Mouse (Mus musculus): ENCODE data around the gene P2rx7. TPM values are rescaled to one million over a fixed set of nuclear protein-coding genes. Genes with fewer than 3 reads are reported as not detected.

Gene P2rx7
- polyA plus RNA-seq, 1 experiment from 2014 or later, result 0.32 TPM

DNA sequence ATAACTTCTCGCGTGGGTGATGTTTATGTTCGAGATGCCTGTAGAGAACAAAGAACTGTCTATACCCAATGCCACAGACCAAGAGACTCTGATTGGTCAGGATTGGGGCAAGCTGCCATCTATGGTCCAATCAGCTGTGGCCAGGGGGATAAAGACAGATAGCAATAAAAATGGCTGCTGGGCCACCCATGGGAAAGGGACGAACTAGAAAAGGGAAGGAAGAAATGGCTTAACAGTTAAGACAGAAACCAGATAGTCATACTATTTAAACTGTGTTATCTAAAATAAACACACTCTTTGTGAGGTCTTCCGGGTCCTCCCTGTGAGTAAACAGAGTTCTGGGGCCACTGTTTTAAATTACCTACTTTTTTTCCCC is 57.1 kb downstream of the P2rx7 start:
- DNase-seq (ENCODE audit: low spot score) (no peak), ATAC-seq (ENCODE audit: insufficient number of reproducible peaks, low FRiP score, low TSS enrichment, low read depth) (no peak)
- Histone ChIP-seq H3K9me3 (ENCODE audit: control insufficient read depth, low read length) (no peaks in the 10 kb centered on the region), H3K27me3 (ENCODE audit: control insufficient read depth, insufficient read depth, low read length) (no peaks in the 10 kb centered on the region), H3K4me1 (ENCODE audit: control insufficient read depth, insufficient read depth, low read length) (no peaks in the 10 kb centered on the region), H3K4me3 (ENCODE audit: low read depth, low read length) (no peak overlapping the region), H3K4me2 (ENCODE audit: low read depth, severe bottlenecking) (no peak overlapping the region), H3K27ac (replicated peaks; ENCODE audit: low read depth, low read length) (no peak overlapping the region), H3K9ac (ENCODE audit: low read length) (no peak overlapping the region), H3K36me3 (ENCODE audit: control insufficient read depth, insufficient read depth, low read length) (no peaks in the 10 kb centered on the region)
- 57% methylated on average over 5 of the region's 5 CpGs for WGBS

DNA sequence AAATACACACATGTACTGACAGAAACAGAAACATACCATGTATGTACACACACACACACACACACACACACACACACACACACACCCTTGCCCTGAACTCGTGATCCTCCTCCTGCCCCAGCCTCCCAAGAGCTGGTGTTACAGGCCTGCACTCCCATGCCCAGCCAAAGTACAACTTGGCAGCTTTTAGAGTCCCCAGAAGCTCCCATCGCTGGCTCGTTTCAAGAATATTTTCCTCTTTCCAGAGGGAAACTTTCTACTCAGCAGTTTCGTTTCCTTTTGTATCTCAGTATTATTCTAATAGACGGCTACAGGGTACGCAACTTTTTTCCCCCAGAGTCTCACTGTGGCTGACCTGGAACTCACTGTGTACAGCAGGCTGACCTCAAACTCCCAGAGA is 58.4 kb downstream of the P2rx7 start:
- no peak overlapping the region for H3K4me2 ChIP-seq (ENCODE audit: low read depth, severe bottlenecking)
- 83% methylated on average over 6 of the region's 6 CpGs for WGBS
- no peaks in the 10 kb centered on the region for H3K9me3 ChIP-seq (ENCODE audit: control insufficient read depth, low read length)
- H3K27me3 ChIP-seq (ENCODE audit: control insufficient read depth, insufficient read depth, low read length), result no peaks in the 10 kb centered on the region
- no peak overlapping the region for H3K27ac ChIP-seq (replicated peaks; ENCODE audit: low read depth, low read length)
- DNase-seq (ENCODE audit: low spot score), result no peak
- no peak for ATAC-seq (ENCODE audit: insufficient number of reproducible peaks, low FRiP score, low TSS enrichment, low read depth)
- H3K36me3 ChIP-seq (ENCODE audit: control insufficient read depth, insufficient read depth, low read length), result no peaks in the 10 kb centered on the region
- no peak overlapping the region for H3K9ac ChIP-seq (ENCODE audit: low read length)
- H3K4me3 ChIP-seq (ENCODE audit: low read depth, low read length), result no peak overlapping the region
- no peaks in the 10 kb centered on the region for H3K4me1 ChIP-seq (ENCODE audit: control insufficient read depth, insufficient read depth, low read length)

DNA sequence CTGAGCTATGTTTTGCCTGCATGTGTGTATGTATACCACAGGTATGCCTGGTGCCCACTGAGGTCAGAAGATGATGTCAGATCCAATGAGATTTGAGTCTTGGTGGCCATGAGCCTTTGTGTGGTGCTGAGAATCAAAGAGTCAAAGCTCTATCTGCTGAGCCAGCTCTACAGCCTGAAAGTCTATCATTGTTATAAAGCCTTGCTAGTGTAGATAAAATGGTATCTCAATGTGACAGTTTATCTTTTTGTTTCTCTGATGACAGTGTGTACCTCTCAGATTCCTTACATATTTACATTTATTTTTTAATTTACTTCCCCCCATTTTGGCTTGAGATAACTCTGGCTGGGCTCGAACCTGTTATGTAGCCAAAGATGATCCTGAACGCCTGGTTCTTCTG is 59.9 kb downstream of the P2rx7 start:
- H3K27me3 ChIP-seq (ENCODE audit: control insufficient read depth, insufficient read depth, low read length), result no peaks in the 10 kb centered on the region
- no peak overlapping the region for H3K27ac ChIP-seq (replicated peaks; ENCODE audit: low read depth, low read length)
- no peak overlapping the region for H3K4me3 ChIP-seq (ENCODE audit: low read depth, low read length)
- no peak overlapping the region for H3K4me2 ChIP-seq (ENCODE audit: low read depth, severe bottlenecking)
- no peaks in the 10 kb centered on the region for H3K4me1 ChIP-seq (ENCODE audit: control insufficient read depth, insufficient read depth, low read length)
- DNase-seq (ENCODE audit: low spot score), result no peak
- no peaks in the 10 kb centered on the region for H3K9me3 ChIP-seq (ENCODE audit: control insufficient read depth, low read length)
- H3K9ac ChIP-seq (ENCODE audit: low read length), result no peak overlapping the region
- 83% methylated on average over 2 of the region's 2 CpGs for WGBS
- ATAC-seq (ENCODE audit: insufficient number of reproducible peaks, low FRiP score, low TSS enrichment, low read depth), result no peak
- no peaks in the 10 kb centered on the region for H3K36me3 ChIP-seq (ENCODE audit: control insufficient read depth, insufficient read depth, low read length)

DNA sequence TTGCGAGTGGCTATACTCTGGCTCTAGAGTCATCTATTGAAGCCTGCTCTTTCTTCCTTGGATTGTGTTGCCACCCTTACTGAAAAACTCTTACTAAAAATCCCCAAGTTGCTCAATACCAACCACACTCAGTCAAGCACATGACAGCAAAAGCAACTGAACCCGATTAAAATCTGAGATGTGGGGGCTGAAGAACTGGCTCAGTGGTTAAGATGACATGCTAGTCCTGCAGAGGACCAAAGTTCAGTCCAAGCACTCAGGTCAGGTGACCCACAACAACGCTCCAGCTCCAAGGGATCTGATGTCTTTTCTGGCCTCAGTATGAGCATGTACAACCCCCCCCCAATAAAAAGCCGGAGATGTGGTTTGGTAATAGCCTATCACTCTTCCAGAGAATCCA is 60.9 kb downstream of the P2rx7 start:
- no peaks in the 10 kb centered on the region for H3K4me1 ChIP-seq (ENCODE audit: control insufficient read depth, insufficient read depth, low read length)
- no peak overlapping the region for H3K27ac ChIP-seq (replicated peaks; ENCODE audit: low read depth, low read length)
- H3K9me3 ChIP-seq (ENCODE audit: control insufficient read depth, low read length), result no peaks in the 10 kb centered on the region
- no peak overlapping the region for H3K9ac ChIP-seq (ENCODE audit: low read length)
- H3K27me3 ChIP-seq (ENCODE audit: control insufficient read depth, insufficient read depth, low read length), result no peaks in the 10 kb centered on the region
- DNase-seq (ENCODE audit: low spot score) (no peak), ATAC-seq (ENCODE audit: insufficient number of reproducible peaks, low FRiP score, low TSS enrichment, low read depth) (no peak)
- 88% methylated on average over 4 of the region's 4 CpGs for WGBS
- H3K4me3 ChIP-seq (ENCODE audit: low read depth, low read length), result no peak overlapping the region
- H3K36me3 ChIP-seq (ENCODE audit: control insufficient read depth, insufficient read depth, low read length), result no peaks in the 10 kb centered on the region
- H3K4me2 ChIP-seq (ENCODE audit: low read depth, severe bottlenecking), result no peak overlapping the region

DNA sequence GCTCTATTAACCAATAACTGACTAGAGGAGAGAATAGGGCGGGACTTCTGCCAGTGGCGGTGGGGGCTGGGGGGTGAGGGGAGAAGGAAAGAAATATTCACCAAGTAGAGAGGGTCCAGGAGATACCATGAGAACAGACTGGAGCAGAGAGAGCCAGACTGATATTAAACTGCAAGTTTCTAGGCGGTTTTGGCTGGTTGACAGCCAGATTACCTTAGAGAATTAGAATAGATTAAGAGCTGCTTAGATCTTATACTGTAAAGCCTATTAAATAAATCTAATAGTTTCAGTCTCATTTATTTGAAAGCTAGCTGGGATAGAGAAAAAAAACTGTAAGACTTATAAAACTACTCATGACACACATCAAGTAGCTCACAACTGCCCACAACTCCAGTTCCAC is 61.5 kb downstream of the P2rx7 start:
- Histone ChIP-seq H3K4me1 (ENCODE audit: control insufficient read depth, insufficient read depth, low read length) (no peaks in the 10 kb centered on the region), H3K27ac (replicated peaks; ENCODE audit: low read depth, low read length) (no peak overlapping the region), H3K27me3 (ENCODE audit: control insufficient read depth, insufficient read depth, low read length) (no peaks in the 10 kb centered on the region), H3K4me3 (ENCODE audit: low read depth, low read length) (no peak overlapping the region), H3K4me2 (ENCODE audit: low read depth, severe bottlenecking) (no peak overlapping the region), H3K9me3 (ENCODE audit: control insufficient read depth, low read length) (no peaks in the 10 kb centered on the region), H3K36me3 (ENCODE audit: control insufficient read depth, insufficient read depth, low read length) (no peaks in the 10 kb centered on the region), H3K9ac (ENCODE audit: low read length) (no peak overlapping the region)
- WGBS, result 82% methylated on average over 3 of the region's 3 CpGs
- ATAC-seq (ENCODE audit: insufficient number of reproducible peaks, low FRiP score, low TSS enrichment, low read depth) (no peak), DNase-seq (ENCODE audit: low spot score) (no peak)

DNA sequence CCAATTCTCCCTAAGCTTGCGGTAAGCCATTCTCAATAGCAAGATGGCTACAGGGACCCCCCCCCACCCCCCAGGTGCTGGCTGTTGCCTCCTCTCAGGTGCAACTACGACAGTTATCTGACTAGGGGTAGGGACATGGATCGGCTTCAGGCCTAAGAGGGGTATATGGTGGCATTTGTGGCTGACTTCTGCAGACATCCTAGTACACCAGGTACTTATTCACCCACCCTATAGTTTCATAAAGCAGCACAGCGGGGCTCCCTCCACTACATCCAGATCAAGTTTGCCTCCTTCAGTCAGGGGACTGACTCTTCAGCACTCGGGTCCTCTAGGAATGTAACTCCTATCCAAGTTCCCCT is 63.2 kb downstream of the P2rx7 start:
- DNase-seq (ENCODE audit: low spot score) (no peak), ATAC-seq (ENCODE audit: insufficient number of reproducible peaks, low FRiP score, low TSS enrichment, low read depth) (no peak)
- H3K27ac ChIP-seq (replicated peaks; ENCODE audit: low read depth, low read length), result no peak overlapping the region
- H3K4me3 ChIP-seq (ENCODE audit: low read depth, low read length), result peak overlapping the region; percentile 51
- H3K9ac ChIP-seq (ENCODE audit: low read length), result peak overlapping the region; percentile 17
- no peaks in the 10 kb centered on the region for H3K4me1 ChIP-seq (ENCODE audit: control insufficient read depth, insufficient read depth, low read length)
- no peaks in the 10 kb centered on the region for H3K36me3 ChIP-seq (ENCODE audit: control insufficient read depth, insufficient read depth, low read length)
- peak overlapping the region; percentile 70 for H3K4me2 ChIP-seq (ENCODE audit: low read depth, severe bottlenecking)
- no peaks in the 10 kb centered on the region for H3K9me3 ChIP-seq (ENCODE audit: control insufficient read depth, low read length)
- H3K27me3 ChIP-seq (ENCODE audit: control insufficient read depth, insufficient read depth, low read length), result no peaks in the 10 kb centered on the region
- WGBS, result 43% methylated on average over 5 of the region's 5 CpGs

DNA sequence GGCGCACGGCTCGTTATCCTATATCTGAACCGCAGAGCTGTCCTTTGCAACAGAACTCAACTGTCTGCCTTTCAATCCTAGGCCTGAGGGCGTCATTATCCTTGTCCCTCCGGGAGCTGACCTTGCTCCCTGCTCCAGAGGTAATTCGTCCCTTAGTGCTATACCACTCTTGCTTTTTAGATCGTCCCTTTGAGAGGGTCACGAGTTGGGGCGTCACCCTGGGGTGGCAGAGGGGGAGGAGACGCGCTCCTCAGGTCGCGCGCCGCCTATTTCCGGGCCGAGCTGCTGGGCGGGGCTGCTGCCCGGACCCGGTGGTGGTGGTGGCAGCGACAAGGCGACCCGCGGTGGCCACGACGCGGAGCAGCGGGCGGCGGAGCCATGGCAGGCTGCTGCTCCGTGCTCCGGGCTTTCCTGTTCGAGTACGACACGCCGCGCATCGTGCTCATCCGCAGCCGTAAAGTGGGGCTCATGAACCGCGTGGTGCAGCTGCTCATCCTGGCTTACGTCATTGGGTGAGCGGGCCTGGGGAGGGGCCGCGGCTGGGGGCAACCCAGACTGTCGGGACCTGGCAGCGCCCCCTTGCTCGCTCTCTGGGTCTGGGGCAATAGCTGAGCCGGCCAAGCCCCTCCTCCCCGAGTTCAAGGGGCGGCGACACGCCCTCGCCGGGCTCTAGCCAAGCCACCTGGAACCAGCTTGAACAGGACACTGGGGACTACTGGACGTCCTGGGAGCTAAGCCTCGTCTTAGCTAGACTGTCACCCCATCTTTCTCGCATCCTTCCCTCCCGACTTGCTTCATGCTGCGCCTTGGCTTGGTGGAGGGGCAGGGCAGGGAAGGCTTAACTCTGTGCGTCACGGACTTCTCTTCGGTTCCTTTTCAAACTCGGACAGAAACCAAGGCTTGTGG is 63.8 kb downstream of the P2rx7 start, which contains the start of gene P2rx4:
P2rx4 (plus strand) TSS at position 269 of the 906 bp plus-strand sequence.
- DNase-seq (ENCODE audit: low spot score) (peak; percentile 77), ATAC-seq (ENCODE audit: insufficient number of reproducible peaks, low FRiP score, low TSS enrichment, low read depth) (peak; percentile 73)
- Histone ChIP-seq H3K36me3 (ENCODE audit: control insufficient read depth, insufficient read depth, low read length) (no peaks in the 10 kb centered on the region), H3K4me3 (ENCODE audit: low read depth, low read length) (peak within 1 kb of the TSS; percentile 51), H3K27me3 (ENCODE audit: control insufficient read depth, insufficient read depth, low read length) (no peaks in the 10 kb centered on the region), H3K4me1 (ENCODE audit: control insufficient read depth, insufficient read depth, low read length) (no peaks in the 10 kb centered on the region), H3K9ac (ENCODE audit: low read length) (peak within 1 kb of the TSS; percentile 17), H3K9me3 (ENCODE audit: control insufficient read depth, low read length) (no peaks in the 10 kb centered on the region), H3K4me2 (ENCODE audit: low read depth, severe bottlenecking) (peak within 1 kb of the TSS; percentile 70), H3K27ac (replicated peaks; ENCODE audit: low read depth, low read length) (no peak within 1 kb of the TSS)
- 1% methylated on average over 64 of the region's 66 CpGs for WGBS

DNA sequence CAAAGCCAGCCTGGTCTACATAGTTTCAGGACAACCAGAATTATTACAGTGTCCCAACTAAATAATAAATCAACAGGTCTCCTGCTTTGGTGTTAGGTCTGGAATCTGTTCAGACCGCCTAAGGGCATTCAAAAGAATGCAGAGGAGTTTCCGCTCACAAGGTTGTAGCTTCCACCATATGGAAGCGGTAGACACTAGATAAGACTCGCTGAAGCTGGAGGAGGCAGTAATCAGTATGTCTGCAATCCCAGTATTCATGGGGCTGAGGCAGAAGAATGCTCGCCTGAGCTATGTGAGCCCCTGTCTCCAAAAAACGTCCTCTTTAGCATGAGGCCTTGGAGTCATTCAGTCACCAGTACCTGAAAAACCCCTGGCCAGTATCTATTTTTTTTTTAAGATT is 65.1 kb downstream of the P2rx7 start:
- Histone ChIP-seq H3K4me3 (ENCODE audit: low read depth, low read length) (no peak overlapping the region), H3K27me3 (ENCODE audit: control insufficient read depth, insufficient read depth, low read length) (no peaks in the 10 kb centered on the region), H3K9ac (ENCODE audit: low read length) (no peak overlapping the region), H3K9me3 (ENCODE audit: control insufficient read depth, low read length) (no peaks in the 10 kb centered on the region), H3K4me2 (ENCODE audit: low read depth, severe bottlenecking) (no peak overlapping the region), H3K4me1 (ENCODE audit: control insufficient read depth, insufficient read depth, low read length) (no peaks in the 10 kb centered on the region), H3K36me3 (ENCODE audit: control insufficient read depth, insufficient read depth, low read length) (no peaks in the 10 kb centered on the region), H3K27ac (replicated peaks; ENCODE audit: low read depth, low read length) (no peak overlapping the region)
- WGBS, result 71% methylated on average over 6 of the region's 6 CpGs
- no peak for DNase-seq (ENCODE audit: low spot score)
- ATAC-seq (ENCODE audit: insufficient number of reproducible peaks, low FRiP score, low TSS enrichment, low read depth), result no peak

DNA sequence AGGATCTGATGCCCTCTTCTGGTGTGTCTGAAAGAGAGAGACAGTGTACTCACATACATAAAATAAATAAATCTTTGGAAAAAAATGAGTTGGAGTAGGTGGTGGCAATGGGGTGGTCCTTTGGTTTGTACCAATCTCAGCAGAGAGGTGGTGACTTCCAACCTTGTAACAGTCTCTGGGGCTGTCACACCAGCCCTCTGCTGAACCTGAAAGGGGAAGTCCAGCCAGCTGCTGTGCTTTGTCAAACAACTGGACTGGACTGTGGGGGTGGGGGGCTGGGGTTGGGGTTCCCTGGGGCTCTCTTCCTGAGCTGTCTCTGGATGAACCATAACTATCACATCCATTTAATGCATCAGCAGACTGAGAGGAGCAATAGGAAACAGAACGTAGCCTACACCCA is 72.0 kb downstream of the P2rx7 start:
- Histone ChIP-seq H3K9ac (ENCODE audit: low read length) (no peak overlapping the region), H3K4me3 (ENCODE audit: low read depth, low read length) (no peak overlapping the region), H3K27me3 (ENCODE audit: control insufficient read depth, insufficient read depth, low read length) (no peaks in the 10 kb centered on the region), H3K27ac (replicated peaks; ENCODE audit: low read depth, low read length) (no peak overlapping the region), H3K9me3 (ENCODE audit: control insufficient read depth, low read length) (no peaks in the 10 kb centered on the region), H3K4me2 (ENCODE audit: low read depth, severe bottlenecking) (no peak overlapping the region), H3K36me3 (ENCODE audit: control insufficient read depth, insufficient read depth, low read length) (no peaks in the 10 kb centered on the region), H3K4me1 (ENCODE audit: control insufficient read depth, insufficient read depth, low read length) (no peaks in the 10 kb centered on the region)
- WGBS, result 91% methylated on average over 1 of the region's 1 CpGs
- ATAC-seq (ENCODE audit: insufficient number of reproducible peaks, low FRiP score, low TSS enrichment, low read depth), result no peak
- DNase-seq (ENCODE audit: low spot score), result no peak

Measured in limb, embryonic 11.5 days (tissue).